Mouse (Mus musculus): Measurements from ENCODE around the gene Armc8.

DNA sequence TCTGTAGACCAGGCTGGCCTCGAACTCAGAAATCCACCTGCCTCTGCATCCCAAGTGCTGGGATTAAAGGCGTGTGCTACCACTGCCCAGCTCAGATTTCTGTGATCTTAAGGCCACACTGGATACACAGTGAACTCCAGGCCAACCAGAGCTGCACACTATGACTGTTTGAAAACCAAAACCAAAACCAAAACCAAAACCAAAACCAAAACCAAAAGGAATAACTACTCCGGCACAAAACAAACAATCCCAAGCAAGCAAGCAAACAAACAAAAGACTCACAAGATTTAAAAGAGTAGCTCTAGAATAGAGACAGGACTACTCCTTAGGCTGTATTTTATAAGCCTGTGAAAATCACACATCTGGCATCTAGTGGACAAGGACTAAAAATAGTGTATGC is 8.3 kb downstream of the Armc8 start:
- TF ChIP-seq ZC3H11A (IDR thresholded peaks at IDR 0.05; ENCODE audit: borderline replicate concordance, low read depth, low read length) (no peak), HCFC1 (IDR thresholded peaks at IDR 0.05; ENCODE audit: borderline replicate concordance, insufficient read depth, low read length) (no peak)
